Mouse (Mus musculus): ENCODE measurements around the gene Mdm1. TPM values are rescaled to one million over a fixed set of nuclear protein-coding genes. Genes with fewer than 3 reads are reported as not detected.

Mdm1 gene
- polyA plus RNA-seq (2015; fragmentation: Nextera tagmentation; extraction: Ambion mirVana) = 29.3 and 29.8 TPM in 2 replicates

DNA sequence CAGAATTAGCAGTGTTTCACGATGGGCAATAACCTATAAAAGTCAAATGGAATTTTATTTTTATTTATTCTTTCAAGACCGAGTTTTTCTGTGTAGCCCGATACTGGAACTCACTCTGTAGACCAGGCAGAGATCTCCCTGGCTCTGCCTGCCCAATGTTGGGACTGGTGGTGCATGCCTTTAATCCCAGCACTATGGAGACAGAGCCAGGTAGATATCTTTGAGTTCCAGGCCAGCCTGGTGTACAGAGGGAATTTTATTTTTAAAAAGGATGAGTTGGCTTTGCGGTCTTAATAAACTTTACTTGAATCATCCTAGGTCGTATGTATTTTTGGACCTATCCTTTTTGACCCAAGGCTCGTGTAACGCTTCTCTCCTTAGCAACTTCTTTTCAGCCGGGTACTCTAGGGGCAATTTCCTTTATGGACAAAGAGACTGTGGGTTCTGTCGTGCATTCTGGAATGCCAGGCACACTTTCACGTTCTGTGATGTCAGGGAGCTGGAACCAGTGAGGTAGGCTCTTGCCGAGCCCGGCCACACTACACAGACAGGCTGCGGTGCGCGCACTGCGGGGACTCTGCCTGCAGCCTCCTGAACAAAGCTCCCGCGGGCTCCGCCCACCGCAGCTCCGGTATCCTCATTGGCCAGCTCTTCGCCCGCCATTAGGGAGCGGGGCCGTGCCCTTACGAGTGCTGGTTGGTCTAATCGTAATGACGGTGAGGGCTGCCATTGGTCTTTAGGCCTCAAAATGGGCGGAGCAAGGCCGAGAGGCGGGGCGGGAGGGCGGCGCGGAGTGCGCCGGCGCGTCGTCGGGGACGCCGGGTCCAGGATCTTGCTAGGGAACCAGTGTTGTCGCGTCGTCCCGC lies at the start of gene Mdm1:
Gene Mdm1 (plus strand): TSS at position 794 of the 866 bp plus-strand sequence.
- peak within 1 kb of the TSS; percentile 68 for H3K9ac ChIP-seq
- peak within 1 kb of the TSS; percentile 86 for H3K4me3 ChIP-seq (replicated peaks)
- WGBS = 6% methylated on average over 47 of the region's 47 CpGs
- no peak within 1 kb of the TSS for H3K27ac ChIP-seq
- H3K27me3 ChIP-seq = 0 out of 2 replicates have a peak, but pooled peaks cover 2% of the 10 kb centered on the region
- H3K36me3 ChIP-seq = no peaks in the 10 kb centered on the region
- H3K4me2 ChIP-seq = peak within 1 kb of the TSS; percentile 84
- ATAC-seq (replicated peaks; ENCODE audit: low FRiP score) = peak; percentile 100
- no peaks in the 10 kb centered on the region for H3K9me3 ChIP-seq (replicated peaks)
- H3K4me1 ChIP-seq = peaks cover 10% of the 10 kb centered on the region

- 75% methylated on average over 6 of the region's 6 CpGs for WGBS
- Histone ChIP-seq H3K4me1 (peaks cover 13% of the 10 kb centered on the region), H3K9ac (no peak overlapping the region), H3K4me2 (no peak overlapping the region), H3K27me3 (no peaks in the 10 kb centered on the region), H3K4me3 (replicated peaks) (no peak overlapping the region), H3K9me3 (replicated peaks) (no peaks in the 10 kb centered on the region), H3K27ac (no peak overlapping the region), H3K36me3 (no peaks in the 10 kb centered on the region)
- no peak for ATAC-seq (replicated peaks; ENCODE audit: low FRiP score)
Measured at GRCm38 (mm10) chr10:118092745-118093144, 48.9 kb upstream of the Mdm1 start.

DNA sequence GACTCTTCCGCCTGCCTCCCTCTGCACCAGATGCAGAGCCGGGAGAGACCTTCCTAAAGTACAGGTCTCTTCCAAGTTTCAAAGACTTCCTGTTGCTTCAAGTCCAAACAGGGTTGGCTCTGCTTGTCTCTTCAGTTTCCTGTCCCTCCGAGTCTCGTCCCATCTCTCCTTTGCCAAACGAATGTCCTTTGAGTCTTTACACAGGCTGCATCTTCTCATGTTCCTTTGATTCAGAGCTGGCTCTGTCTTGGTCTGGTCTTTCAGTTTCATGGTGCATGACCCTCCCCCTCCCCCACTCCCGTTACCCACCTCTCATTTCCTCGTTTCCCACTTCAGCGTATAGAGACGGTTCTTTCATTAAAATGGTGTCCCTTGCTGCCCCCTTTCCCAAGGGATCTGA lies 47.9 kb upstream of the Mdm1 start:
- no peak overlapping the region for H3K4me3 ChIP-seq (replicated peaks)
- no peaks in the 10 kb centered on the region for H3K27me3 ChIP-seq
- 0 out of 2 replicates have a peak overlapping the region, but pooled peaks have one; percentile 16 for H3K4me2 ChIP-seq
- H3K4me1 ChIP-seq = peaks cover 9% of the 10 kb centered on the region; the same call in 1 of the 2 replicates
- H3K9me3 ChIP-seq (replicated peaks) = no peaks in the 10 kb centered on the region
- no peaks in the 10 kb centered on the region for H3K36me3 ChIP-seq
- no peak overlapping the region for H3K9ac ChIP-seq
- WGBS = 25% methylated on average over 9 of the region's 9 CpGs
- ATAC-seq (replicated peaks; ENCODE audit: low FRiP score) = no peak
- no peak overlapping the region for H3K27ac ChIP-seq

DNA sequence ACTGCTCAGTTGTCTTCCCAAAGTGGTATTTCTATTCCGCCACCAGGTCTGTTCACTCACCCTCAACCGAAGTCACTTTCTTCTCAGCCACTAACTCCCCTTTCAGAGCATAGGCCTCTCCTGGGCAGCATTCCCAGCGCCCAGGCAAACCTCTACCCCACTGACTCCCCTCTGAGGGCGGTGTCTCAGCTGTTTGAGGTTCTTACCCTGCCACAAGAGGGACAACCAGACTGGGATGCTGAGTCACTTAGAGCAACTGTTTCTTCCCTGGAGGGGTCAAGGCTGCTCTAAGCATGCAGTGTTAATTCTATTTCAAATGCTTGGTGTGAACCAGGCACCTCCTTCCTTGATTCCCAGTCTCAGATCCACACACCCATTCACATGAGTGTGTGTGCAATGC lies 46.8 kb upstream of the Mdm1 start:
- Histone ChIP-seq H3K4me1 (peaks cover 9% of the 10 kb centered on the region; the same call in 1 of the 2 replicates), H3K9me3 (replicated peaks) (no peaks in the 10 kb centered on the region), H3K9ac (no peak overlapping the region), H3K36me3 (no peaks in the 10 kb centered on the region), H3K27me3 (no peaks in the 10 kb centered on the region), H3K4me3 (replicated peaks) (no peak overlapping the region), H3K4me2 (no peak overlapping the region), H3K27ac (no peak overlapping the region)
- WGBS = 82% methylated on average over 4 of the region's 4 CpGs
- no peak for ATAC-seq (replicated peaks; ENCODE audit: low FRiP score)

DNA sequence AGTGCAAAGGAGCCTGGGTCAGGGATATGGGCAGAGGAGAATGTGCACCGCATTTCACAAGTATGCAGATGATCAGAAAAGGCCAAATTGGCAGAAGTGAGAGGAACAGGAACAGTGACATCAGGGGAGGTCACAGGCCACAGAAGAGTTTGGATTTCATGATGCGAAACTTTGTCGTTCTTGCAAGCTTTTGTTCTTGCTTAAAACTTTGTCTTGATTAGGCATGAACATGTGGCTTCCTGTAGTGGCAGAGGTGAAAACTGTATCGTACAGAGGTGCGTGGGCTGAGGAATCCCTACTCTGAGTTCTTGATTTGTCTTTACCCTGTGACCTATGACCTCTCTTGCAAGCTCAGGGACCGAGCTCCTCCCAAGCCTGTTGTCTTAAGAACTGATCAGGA lies 45.4 kb upstream of the Mdm1 start:
- peaks cover 9% of the 10 kb centered on the region; the same call in 1 of the 2 replicates for H3K4me1 ChIP-seq
- no peak overlapping the region for H3K27ac ChIP-seq
- H3K4me2 ChIP-seq = no peak overlapping the region
- H3K4me3 ChIP-seq (replicated peaks) = no peak overlapping the region
- no peak for ATAC-seq (replicated peaks; ENCODE audit: low FRiP score)
- no peaks in the 10 kb centered on the region for H3K36me3 ChIP-seq
- no peaks in the 10 kb centered on the region for H3K9me3 ChIP-seq (replicated peaks)
- 70% methylated on average over 6 of the region's 6 CpGs for WGBS
- no peaks in the 10 kb centered on the region for H3K27me3 ChIP-seq
- no peak overlapping the region for H3K9ac ChIP-seq

- Histone ChIP-seq H3K4me3 (replicated peaks) (no peak overlapping the region), H3K4me1 (peaks cover 9% of the 10 kb centered on the region; the same call in 1 of the 2 replicates), H3K4me2 (no peak overlapping the region), H3K36me3 (no peaks in the 10 kb centered on the region), H3K9ac (no peak overlapping the region), H3K27me3 (no peaks in the 10 kb centered on the region), H3K27ac (no peak overlapping the region), H3K9me3 (replicated peaks) (no peaks in the 10 kb centered on the region)
- ATAC-seq (replicated peaks; ENCODE audit: low FRiP score) = no peak
- WGBS = 56% methylated on average over 3 of the region's 3 CpGs
Measured at GRCm38 (mm10) chr10:118097898-118098297, 43.7 kb upstream of the Mdm1 start.

DNA sequence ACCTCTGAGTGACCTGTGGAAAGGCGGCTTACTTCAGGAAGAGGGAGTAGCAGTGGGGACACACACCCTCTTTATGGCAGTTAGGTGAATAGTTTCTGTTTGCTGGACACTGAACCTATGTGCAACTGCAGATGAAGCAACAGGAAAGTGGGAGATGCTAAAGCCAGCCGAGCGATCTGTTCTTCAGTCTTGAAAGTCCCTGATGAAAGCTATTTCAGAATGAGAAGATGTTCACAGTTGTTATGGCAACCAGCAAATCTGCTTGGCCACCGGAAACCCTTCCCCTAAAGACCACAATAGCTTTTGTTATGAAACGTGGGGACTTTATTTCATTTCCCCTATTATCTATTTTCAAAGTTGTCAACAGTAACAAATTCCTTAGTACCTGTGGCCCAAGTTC lies 41.0 kb upstream of the Mdm1 start:
- WGBS = 73% methylated on average over 5 of the region's 5 CpGs
- H3K4me3 ChIP-seq (replicated peaks) = no peak overlapping the region

DNA sequence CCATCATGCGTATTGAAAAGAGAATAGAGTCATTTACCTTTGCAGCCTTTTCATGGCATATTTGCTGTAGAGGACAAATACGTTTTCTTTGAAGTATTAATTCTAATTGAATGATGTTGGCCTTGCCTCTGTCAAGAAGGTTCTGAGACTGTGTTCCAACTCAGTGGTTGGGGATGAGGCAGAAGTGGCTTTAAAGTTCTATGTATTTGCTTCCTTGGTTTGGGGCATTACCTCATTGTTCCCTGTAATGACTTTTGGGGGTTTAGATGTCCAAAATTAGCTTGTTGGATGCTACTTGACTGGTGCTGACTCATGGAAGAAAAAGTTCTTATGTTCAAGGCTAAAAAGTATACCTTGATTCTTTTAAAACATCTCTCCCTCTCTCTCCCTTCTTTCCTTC lies 40.6 kb upstream of the Mdm1 start:
- peaks cover 15% of the 10 kb centered on the region; the same call in 1 of the 2 replicates for H3K27me3 ChIP-seq
- H3K27ac ChIP-seq = no peak overlapping the region
- no peak overlapping the region for H3K4me3 ChIP-seq (replicated peaks)
- no peak overlapping the region for H3K4me2 ChIP-seq
- peaks cover 5% of the 10 kb centered on the region for H3K4me1 ChIP-seq
- no peak overlapping the region for H3K9ac ChIP-seq
- no peaks in the 10 kb centered on the region for H3K36me3 ChIP-seq
- no peaks in the 10 kb centered on the region for H3K9me3 ChIP-seq (replicated peaks)
- 86% methylated on average over 2 of the region's 2 CpGs for WGBS
- ATAC-seq (replicated peaks; ENCODE audit: low FRiP score) = no peak

More for the DNA sequence above, 41.0 kb upstream of the Mdm1 start:
- no peak for ATAC-seq (replicated peaks; ENCODE audit: low FRiP score)
- H3K27ac ChIP-seq = no peak overlapping the region
- no peaks in the 10 kb centered on the region for H3K9me3 ChIP-seq (replicated peaks)
- H3K27me3 ChIP-seq = peaks cover 10% of the 10 kb centered on the region; the same call in 1 of the 2 replicates
- no peaks in the 10 kb centered on the region for H3K36me3 ChIP-seq
- no peak overlapping the region for H3K9ac ChIP-seq
- H3K4me2 ChIP-seq = no peak overlapping the region
- H3K4me1 ChIP-seq = peaks cover 5% of the 10 kb centered on the region

DNA sequence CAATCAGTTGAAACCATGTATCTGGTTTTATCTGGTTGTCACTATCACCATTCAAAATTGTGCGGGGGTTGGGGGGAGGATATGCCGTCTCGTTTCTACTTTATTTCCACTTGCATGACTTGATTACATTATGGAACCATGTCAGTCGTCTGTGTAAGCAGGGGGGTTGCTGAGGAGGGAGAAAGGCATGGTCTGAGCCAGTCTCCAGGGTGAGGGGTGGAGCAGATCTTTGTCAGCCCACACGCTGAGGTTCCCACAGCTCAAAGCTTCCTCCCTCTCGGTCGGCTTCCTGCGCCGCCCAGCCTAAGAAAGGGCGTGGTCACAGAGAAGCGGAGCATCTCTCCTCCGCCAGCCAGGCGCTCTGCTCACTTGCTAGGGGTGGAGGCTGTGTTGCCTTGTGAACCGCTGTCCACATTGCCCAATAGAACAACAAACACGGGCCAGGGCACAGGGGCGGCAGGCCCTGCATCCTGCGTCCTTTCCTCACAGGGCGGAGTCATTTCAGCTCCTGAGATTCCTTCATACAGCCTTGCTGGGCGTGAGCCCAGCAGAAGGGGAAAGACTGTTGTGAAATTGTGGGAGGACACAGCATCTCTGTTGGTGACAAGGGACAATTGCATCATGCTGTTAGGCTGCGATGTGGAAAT lies 38.5 kb upstream of the Mdm1 start:
- Histone ChIP-seq H3K4me2 (peak overlapping the region; percentile 69), H3K36me3 (no peaks in the 10 kb centered on the region), H3K27ac (peak overlapping the region; percentile 24; the same call in 1 of the 2 replicates), H3K27me3 (peaks cover 31% of the 10 kb centered on the region), H3K9ac (peak overlapping the region; percentile 28; the same call in 1 of the 2 replicates), H3K9me3 (replicated peaks) (no peaks in the 10 kb centered on the region), H3K4me3 (replicated peaks) (peak overlapping the region; percentile 48), H3K4me1 (peaks cover 5% of the 10 kb centered on the region)
- ATAC-seq (replicated peaks; ENCODE audit: low FRiP score) = peak; percentile 97
- WGBS = 2% methylated on average over 20 of the region's 20 CpGs

- Histone ChIP-seq H3K4me3 (replicated peaks) (no peak overlapping the region), H3K27ac (no peak overlapping the region)
Measured at GRCm38 (mm10) chr10:118103906-118104305, 37.7 kb upstream of the Mdm1 start.

GRCm38 (mm10) chr10:118107031-118107430 lies 34.6 kb upstream of the Mdm1 start:
- H3K27ac ChIP-seq = no peak overlapping the region
- H3K9ac ChIP-seq = no peak overlapping the region
- WGBS = 75% methylated on average over 9 of the region's 9 CpGs
- no peak overlapping the region for H3K4me3 ChIP-seq (replicated peaks)
- ATAC-seq (replicated peaks; ENCODE audit: low FRiP score) = no peak
- peaks cover 25% of the 10 kb centered on the region for H3K4me1 ChIP-seq
- H3K9me3 ChIP-seq (replicated peaks) = no peaks in the 10 kb centered on the region
- no peaks in the 10 kb centered on the region for H3K36me3 ChIP-seq
- H3K27me3 ChIP-seq = peaks cover 34% of the 10 kb centered on the region
- H3K4me2 ChIP-seq = no peak overlapping the region

More at GRCm38 (mm10) chr10:118103906-118104305, 37.7 kb upstream of the Mdm1 start:
- peaks cover 34% of the 10 kb centered on the region for H3K27me3 ChIP-seq
- no peak overlapping the region for H3K4me2 ChIP-seq
- H3K4me1 ChIP-seq = peaks cover 5% of the 10 kb centered on the region
- no peak for ATAC-seq (replicated peaks; ENCODE audit: low FRiP score)
- H3K9ac ChIP-seq = no peak overlapping the region
- WGBS = 82% methylated on average over 10 of the region's 10 CpGs
- H3K36me3 ChIP-seq = no peaks in the 10 kb centered on the region
- H3K9me3 ChIP-seq (replicated peaks) = no peaks in the 10 kb centered on the region

All from kidney, embryonic 15.5 days (tissue).